Mouse (Mus musculus) cerebellum, postnatal 4 days (tissue): ENCODE data around the gene Rps27l.

Experiments
- DNase-seq, 2 experiments: peaks; one replicate each; pipeline ENCODE4 v3.0.0; 2022; ENCODE audit warnings: low spot score in 2 of 2, mixed read lengths in 1 of 2

The Rps27l gene

GRCm38 (mm10) chr9:66980458-66980857 is 34.6 kb downstream of the Rps27l start:
- DNase-seq, result peak; percentile 69 to 77

- no peak for DNase-seq
Observed at GRCm38 (mm10) chr9:66982085-66982484, 36.2 kb downstream of the Rps27l start.

GRCm38 (mm10) chr9:66985377-66985776 is 39.5 kb downstream of the Rps27l start:
- no peak for DNase-seq

- no peak for DNase-seq
Observed at GRCm38 (mm10) chr9:66988198-66988887, 42.5 kb downstream of the Rps27l start.

- DNase-seq, result no peak
Observed at GRCm38 (mm10) chr9:66988888-66989414, 43.1 kb downstream of the Rps27l start.

GRCm38 (mm10) chr9:66989581-66989980 is 43.7 kb downstream of the Rps27l start:
- DNase-seq, result no peak

GRCm38 (mm10) chr9:66990046-66990445 is 44.2 kb downstream of the Rps27l start:
- DNase-seq, result no peak

GRCm38 (mm10) chr9:66991021-66991749 is 45.3 kb downstream of the Rps27l start:
- DNase-seq, result no peak

GRCm38 (mm10) chr9:66991750-66992410 is 46.0 kb downstream of the Rps27l start:
- DNase-seq, result no peak
